Mouse (Mus musculus) layer of hippocampus, adult 9-10 months (tissue): Measurements from ENCODE around the gene Usp39.

Experiments used
- DNase-seq: peaks from one replicate; pipeline ENCODE4 v3.0.0; 2022; ENCODE audit warnings: low spot score

Usp39 gene

DNA sequence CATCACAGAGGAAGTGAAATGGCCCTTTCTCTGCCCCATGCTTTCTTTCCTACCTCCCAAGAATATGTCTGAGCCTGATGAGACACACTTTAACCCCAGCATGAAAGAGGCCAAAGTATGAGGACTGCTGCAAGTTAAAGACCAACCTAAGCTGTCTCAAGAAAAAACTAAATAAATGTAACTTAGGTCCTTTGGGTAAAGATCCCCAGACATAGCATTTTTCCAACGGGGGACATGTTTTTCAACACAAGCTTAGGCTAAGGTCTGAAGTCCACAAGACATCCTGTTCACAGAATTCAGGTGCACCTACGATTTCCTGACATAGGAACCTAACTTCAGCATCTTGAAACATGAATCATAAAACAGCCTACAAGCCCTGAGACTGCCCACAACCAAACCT, 5.2 kb upstream of the Usp39 start:
- DNase-seq: no peak

GRCm38 (mm10) chr6:72348411-72348810, 3.4 kb upstream of the Usp39 start:
- DNase-seq: no peak

DNA sequence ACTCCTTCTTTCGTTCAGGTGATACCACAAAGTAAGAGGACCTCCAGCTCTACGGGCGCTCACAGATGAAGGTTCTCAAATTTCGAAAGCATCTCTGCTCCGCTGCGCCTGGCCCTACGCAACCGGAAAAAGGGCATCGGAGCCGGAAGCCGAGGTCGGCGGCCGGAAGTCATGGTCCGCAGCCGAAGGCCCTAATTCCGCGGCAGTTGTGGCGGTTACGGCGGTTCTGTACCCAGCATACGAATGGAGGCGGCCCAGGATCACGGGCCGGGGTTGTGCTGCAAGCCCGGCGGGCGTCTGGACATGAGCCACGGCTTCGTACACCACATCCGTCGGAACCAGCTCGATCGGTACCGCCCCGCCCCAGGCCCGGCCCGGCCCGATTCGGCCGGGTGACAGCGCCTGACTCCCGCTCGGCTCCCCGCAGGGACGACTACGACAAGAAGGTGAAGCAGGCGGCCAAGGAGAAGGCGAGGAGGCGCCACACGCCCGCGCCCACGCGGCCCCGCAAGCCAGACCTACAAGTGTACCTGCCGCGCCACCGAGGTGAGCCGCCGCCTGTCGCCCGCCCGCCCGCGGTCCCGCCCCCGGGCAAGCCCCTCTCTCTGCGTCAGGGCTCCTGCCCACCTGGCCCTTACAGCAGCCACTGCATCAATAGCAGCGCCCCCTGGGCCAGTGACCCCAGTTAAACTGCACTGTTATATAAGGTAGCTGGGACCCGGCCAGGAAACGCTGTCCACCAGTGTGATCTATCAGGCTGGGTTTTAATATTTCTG, 2.4 kb upstream of the Usp39 start, which contains the start of gene 0610030E20Rik:
Gene 0610030E20Rik, plus strand, starts transcription at position 152 of the 776 bp plus-strand sequence.
- no peak for DNase-seq

- DNase-seq: no peak
Measured at GRCm38 (mm10) chr6:72346261-72346660, 1.3 kb upstream of the Usp39 start.

DNA sequence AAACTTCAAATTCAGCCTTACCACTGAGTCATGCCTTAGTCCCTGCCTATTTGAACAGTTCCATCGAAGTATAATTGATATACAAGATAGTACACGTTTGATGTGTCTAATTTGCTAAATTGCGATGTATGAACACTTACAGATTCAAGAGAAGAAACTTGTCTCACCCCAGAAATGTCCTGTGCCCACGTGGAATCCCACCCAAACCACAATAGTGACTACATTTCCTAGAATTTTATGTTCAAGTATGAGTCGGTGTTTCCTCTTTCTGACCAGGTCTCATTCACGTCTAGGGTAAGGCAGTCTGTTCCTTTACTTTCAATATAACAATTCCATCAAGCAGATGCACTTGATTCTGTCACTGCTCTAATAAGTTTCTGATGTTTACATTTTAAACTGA, 649 bp upstream of the Usp39 start:
- DNase-seq: no peak

DNA sequence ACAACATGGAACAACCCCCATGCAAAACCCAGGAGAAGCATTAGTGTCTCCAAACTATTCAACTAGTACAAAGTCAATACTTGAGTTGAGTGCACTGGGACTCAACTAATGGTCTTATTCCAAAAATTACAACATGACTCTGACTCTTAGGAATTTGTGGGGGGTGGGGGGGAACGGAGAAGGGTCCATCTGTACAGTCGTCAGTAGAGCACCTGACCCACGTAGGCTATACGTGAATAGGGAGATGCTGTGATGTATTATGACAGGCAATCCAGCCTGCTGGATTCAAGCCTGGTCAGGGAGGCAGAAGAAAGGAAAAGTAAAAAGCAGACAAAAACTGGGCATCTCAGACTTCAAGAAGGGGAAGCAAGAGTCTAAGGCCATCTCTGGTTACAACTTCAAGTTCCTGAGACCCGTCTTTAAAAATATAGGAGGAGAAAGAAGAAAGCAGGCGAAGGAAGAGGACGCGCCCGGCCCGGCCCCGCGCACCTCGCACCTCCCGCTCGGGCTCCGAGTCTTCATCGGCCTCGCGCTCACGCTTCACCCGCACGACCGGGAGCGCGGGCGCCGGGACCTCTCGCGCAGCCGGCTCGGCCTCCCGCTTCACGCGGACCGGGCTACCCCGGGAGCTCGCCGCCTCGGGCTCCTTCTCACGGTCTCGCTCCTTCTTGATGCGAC, 449 bp downstream of the Usp39 start:
- no peak for DNase-seq

GRCm38 (mm10) chr6:72340481-72340880, 4.5 kb downstream of the Usp39 start:
- DNase-seq: no peak

GRCm38 (mm10) chr6:72333111-72333510, 11.9 kb downstream of the Usp39 start:
- DNase-seq: no peak

DNA sequence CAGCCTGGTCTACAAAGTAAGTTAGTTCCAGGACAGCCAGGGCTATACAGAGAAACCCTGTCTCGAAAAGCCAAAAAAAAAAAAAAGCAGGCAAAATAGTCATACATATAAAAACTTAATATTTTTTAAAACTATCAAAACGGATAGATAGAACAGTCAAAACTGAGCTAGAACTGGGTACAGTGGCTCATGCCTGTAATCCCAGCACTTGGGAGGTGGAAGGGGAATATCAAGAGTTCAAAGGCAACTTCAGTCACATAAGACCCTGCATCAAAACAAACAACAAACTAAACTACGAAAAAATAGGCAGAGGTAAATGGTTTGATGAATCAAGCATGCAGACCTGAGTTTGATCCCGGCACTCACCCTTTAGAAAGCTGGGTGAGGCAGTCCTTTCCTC, 14.9 kb downstream of the Usp39 start:
- no peak for DNase-seq

DNA sequence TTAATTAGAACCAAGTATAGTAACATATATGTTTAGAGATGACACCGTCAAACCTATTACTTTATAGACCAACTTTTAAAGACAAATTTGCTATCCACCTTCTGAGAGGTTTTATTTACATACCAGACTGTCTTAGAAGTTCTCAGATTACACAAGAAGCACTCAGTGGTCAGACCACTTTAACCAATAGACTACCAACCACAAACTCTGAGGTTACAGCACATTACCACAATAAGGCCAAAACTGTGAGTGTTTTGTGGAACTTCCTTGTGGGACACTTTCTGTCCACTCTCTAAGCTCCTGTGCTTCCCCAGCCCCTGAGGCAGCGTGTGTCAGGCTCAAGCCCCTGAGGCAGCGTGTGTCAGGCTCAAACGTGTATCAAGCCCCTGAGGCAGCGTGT, 16.0 kb downstream of the Usp39 start:
- no peak for DNase-seq

GRCm38 (mm10) chr6:72326274-72326673, 18.7 kb downstream of the Usp39 start:
- DNase-seq: no peak

DNA sequence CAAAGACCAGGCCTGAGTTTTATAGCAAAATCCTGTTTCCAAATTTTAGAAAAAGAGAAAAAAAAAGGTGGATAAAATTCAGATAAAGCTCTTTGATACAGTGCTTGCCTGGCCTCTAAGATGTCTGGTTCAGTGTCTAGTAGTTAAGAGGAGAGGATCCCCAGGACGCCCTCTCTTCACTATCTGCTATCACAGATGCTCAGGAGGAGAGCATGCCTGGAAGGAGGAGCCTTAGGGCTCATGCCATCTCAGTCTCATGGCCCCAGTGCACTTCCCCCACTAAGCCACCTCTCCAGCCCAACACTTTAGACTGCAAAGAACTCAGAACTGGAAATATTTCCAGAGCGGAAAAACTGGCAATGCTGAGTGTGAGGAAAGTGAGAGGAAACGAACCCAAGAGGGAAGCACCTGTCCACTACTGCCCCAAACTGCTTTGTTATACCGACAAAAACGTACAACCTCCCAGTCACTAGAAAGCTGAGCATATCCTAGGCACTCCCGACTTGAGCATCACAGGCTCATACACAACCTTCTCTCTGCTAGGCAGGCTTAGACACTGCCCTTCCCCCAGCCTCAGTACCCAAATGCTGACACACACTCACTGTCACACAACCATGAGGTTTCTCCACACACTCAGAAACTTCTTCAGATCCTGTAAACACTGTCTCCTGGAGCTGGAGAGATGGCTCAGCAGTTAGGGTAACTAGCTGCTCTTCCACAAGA, 21.0 kb downstream of the Usp39 start:
- no peak for DNase-seq

DNA sequence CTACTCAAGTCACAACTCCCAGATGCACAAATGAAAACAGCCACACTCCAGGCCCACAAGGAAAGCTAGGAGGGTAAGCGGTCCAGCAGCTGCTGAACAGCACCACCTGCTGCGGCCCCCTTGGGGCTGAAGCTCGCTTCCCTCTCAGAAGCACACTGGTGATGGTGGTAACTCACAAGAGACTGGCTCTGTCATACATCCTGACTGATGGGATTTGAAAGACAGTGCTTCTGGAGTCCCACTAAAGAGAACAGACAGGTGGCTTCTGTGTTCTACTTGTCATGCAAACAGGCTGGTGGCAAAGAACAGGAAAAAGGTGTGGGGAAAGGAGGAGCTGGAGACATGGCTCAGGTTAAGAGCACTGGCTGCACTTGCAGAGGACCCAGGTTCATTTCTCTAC, 22.0 kb downstream of the Usp39 start:
- no peak for DNase-seq

- DNase-seq: peak; percentile 38
Measured at GRCm38 (mm10) chr6:72319019-72319418, 26.0 kb downstream of the Usp39 start.

- DNase-seq: no peak
Measured at GRCm38 (mm10) chr6:72318440-72318839, 26.5 kb downstream of the Usp39 start.

GRCm38 (mm10) chr6:72316044-72316443, 28.9 kb downstream of the Usp39 start:
- no peak for DNase-seq

DNA sequence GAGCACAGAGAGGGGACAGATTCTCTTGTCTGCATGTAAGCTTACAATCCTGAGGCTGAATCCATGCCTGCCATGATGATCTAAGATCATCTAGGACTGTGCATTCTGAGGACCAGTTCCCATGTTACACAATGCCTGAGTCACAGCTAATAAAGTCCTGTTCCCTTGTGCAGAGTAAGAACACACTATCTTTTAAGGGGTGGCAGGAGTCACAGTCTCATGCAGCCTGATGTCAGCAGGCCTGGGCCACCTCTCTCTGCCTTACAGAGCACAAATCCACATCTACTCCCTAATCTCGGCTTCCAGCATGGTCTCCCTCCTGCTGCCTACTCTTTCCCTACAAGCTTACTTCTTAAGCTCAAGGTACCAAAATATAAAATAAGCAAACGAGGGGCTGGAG, 29.6 kb downstream of the Usp39 start:
- no peak for DNase-seq

GRCm38 (mm10) chr6:72313124-72313867, 31.7 kb downstream of the Usp39 start:
- DNase-seq: no peak

DNA sequence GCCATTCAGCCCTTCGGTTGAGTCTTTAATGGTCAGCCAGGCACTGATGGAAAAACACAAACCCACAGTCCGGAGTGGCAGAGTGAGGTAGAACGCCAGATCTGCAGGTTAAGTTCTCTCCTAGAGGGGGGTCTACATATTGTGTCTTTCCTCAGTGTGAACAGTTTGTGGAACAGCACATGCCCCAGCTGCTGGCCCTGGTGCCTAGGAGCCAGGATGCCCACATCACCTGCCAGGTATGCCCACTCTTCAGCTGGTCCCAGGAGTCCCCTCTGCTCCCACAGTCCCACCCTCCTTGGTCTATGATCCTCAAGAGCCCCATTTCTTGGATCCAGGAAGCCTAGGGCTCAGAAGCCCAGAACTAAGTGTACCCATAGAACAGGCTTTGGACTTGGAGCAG, 32.8 kb downstream of the Usp39 start:
- no peak for DNase-seq

- DNase-seq: no peak
Measured at GRCm38 (mm10) chr6:72303510-72303909, 41.5 kb downstream of the Usp39 start.

DNA sequence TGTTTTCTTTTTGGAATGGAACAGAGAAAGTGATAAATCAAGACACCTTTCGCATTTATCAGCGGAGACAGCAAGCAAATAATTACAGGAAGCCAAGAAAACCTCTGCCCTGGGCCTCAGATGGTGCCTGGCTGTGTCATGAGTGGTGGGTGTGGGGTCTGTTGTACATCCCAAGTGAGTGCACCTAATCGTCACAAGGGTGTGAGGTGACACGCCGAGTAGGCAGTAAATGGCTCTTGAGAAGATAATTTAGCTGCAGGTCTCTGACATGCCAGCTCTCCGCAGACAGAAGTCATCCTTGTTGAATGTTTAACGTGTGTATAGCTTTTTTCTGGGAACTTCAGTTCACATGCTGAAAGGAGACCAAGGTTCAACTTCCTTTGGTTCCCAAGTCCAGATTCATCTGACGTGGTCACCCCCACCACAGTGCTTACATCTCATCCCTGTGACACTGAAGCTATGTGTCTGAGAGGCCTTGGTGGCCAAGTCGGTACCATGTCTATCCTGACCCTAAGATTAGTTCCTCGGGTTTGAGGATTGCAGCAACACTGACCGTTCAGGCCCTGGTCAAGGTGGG, 42.5 kb downstream of the Usp39 start:
- DNase-seq: no peak

GRCm38 (mm10) chr6:72297825-72298224, 47.2 kb downstream of the Usp39 start:
- DNase-seq: no peak
